Mouse (Mus musculus): ENCODE results near the gene Kalrn.

The Kalrn gene

GRCm38 (mm10) chr16:34512326-34512725, 61.0 kb downstream of the Kalrn start:
- no peak overlapping the region for H3K4me3 ChIP-seq (replicated peaks; ENCODE audit: low read length)
- TF ChIP-seq POU5F1 (IDR thresholded peaks at IDR 0.05; ENCODE audit: borderline replicate concordance, low read length) (no peak), NANOG (IDR thresholded peaks at IDR 0.05; ENCODE audit: borderline replicate concordance, low read length) (no peak), CTCF (conservative IDR thresholded peaks at IDR 0.05; ENCODE audit: low read length) (no peak)
- peaks cover 8% of the 10 kb centered on the region for H3K27me3 ChIP-seq (ENCODE audit: insufficient read depth, low read length)
- no peaks in the 10 kb centered on the region for H3K4me1 ChIP-seq (replicated peaks; ENCODE audit: low read depth, low read length)
- no peaks in the 10 kb centered on the region for H3K36me3 ChIP-seq (ENCODE audit: insufficient read depth, low read length)
- H3K9me3 ChIP-seq (ENCODE audit: low read length), result no peaks in the 10 kb centered on the region

- H3K27me3 ChIP-seq (ENCODE audit: insufficient read depth, low read length), result no peaks in the 10 kb centered on the region
- TF ChIP-seq NANOG (IDR thresholded peaks at IDR 0.05; ENCODE audit: borderline replicate concordance, low read length) (no peak), CTCF (conservative IDR thresholded peaks at IDR 0.05; ENCODE audit: low read length) (no peak), POU5F1 (IDR thresholded peaks at IDR 0.05; ENCODE audit: borderline replicate concordance, low read length) (no peak)
- no peak overlapping the region for H3K4me3 ChIP-seq (replicated peaks; ENCODE audit: low read length)
- no peaks in the 10 kb centered on the region for H3K9me3 ChIP-seq (ENCODE audit: low read length)
- H3K4me1 ChIP-seq (replicated peaks; ENCODE audit: low read depth, low read length), result no peaks in the 10 kb centered on the region
- H3K36me3 ChIP-seq (ENCODE audit: insufficient read depth, low read length), result no peaks in the 10 kb centered on the region
Measured at GRCm38 (mm10) chr16:34508125-34508524, 65.2 kb downstream of the Kalrn start.

GRCm38 (mm10) chr16:34506048-34506447, 67.3 kb downstream of the Kalrn start:
- Histone ChIP-seq H3K4me3 (replicated peaks; ENCODE audit: low read length) (no peak overlapping the region), H3K4me1 (replicated peaks; ENCODE audit: low read depth, low read length) (no peaks in the 10 kb centered on the region), H3K9me3 (ENCODE audit: low read length) (no peaks in the 10 kb centered on the region), H3K36me3 (ENCODE audit: insufficient read depth, low read length) (no peaks in the 10 kb centered on the region), H3K27me3 (ENCODE audit: insufficient read depth, low read length) (no peaks in the 10 kb centered on the region)
- TF ChIP-seq POU5F1 (IDR thresholded peaks at IDR 0.05; ENCODE audit: borderline replicate concordance, low read length), result no peak
- TF ChIP-seq CTCF (conservative IDR thresholded peaks at IDR 0.05; ENCODE audit: low read length), result no peak
- TF ChIP-seq NANOG (IDR thresholded peaks at IDR 0.05; ENCODE audit: borderline replicate concordance, low read length), result no peak

DNA sequence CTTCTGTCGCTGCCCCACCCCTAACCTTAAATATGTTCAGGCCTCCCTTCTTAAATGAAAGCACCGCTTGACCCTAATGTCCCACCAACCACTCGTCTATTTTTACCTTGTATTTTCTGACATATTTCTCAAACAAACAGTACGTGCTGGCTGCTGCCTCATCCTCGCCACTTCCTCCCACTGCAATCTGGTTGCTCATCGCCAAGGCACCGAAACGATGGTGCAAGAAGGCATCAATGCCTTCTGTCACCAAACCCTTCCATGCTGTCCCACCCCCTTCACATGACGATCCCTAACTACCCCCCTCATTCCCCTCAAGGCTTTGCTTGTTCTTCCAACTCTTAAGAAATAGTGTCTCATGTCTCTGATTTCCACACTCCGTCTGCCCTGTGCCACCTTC, 69.1 kb downstream of the Kalrn start:
- TF ChIP-seq POU5F1 (IDR thresholded peaks at IDR 0.05; ENCODE audit: borderline replicate concordance, low read length), result no peak
- no peak for TF ChIP-seq NANOG (IDR thresholded peaks at IDR 0.05; ENCODE audit: borderline replicate concordance, low read length)
- no peak for TF ChIP-seq CTCF (conservative IDR thresholded peaks at IDR 0.05; ENCODE audit: low read length)
- H3K4me1 ChIP-seq (replicated peaks; ENCODE audit: low read depth, low read length), result no peaks in the 10 kb centered on the region
- H3K4me3 ChIP-seq (replicated peaks; ENCODE audit: low read length), result no peak overlapping the region
- H3K27me3 ChIP-seq (ENCODE audit: insufficient read depth, low read length), result no peaks in the 10 kb centered on the region
- no peaks in the 10 kb centered on the region for H3K36me3 ChIP-seq (ENCODE audit: insufficient read depth, low read length)
- H3K9me3 ChIP-seq (ENCODE audit: low read length), result no peaks in the 10 kb centered on the region

DNA sequence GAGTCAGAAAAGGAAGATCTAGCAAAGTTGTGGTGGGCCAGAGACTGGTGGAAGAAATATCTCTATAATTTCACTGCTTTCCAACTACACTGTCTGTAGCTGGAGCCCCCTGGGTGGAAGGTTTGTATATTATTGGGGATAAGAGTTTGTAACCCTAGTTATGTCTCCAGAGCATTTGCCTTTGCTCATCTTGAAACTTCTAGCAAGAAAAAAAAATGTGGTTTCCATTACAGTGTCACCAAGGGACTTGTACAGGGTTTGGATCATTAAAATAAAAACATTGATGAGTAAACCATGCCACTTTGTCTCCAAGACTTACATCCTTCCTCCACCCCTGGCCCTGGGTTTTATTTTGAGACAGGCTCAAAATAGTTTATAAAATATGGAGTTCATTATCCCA, 71.2 kb downstream of the Kalrn start:
- H3K4me1 ChIP-seq (replicated peaks; ENCODE audit: low read depth, low read length), result no peaks in the 10 kb centered on the region
- no peaks in the 10 kb centered on the region for H3K27me3 ChIP-seq (ENCODE audit: insufficient read depth, low read length)
- H3K9me3 ChIP-seq (ENCODE audit: low read length), result no peaks in the 10 kb centered on the region
- H3K36me3 ChIP-seq (ENCODE audit: insufficient read depth, low read length), result no peaks in the 10 kb centered on the region
- no peak for TF ChIP-seq POU5F1 (IDR thresholded peaks at IDR 0.05; ENCODE audit: borderline replicate concordance, low read length)
- TF ChIP-seq CTCF (conservative IDR thresholded peaks at IDR 0.05; ENCODE audit: low read length), result no peak
- TF ChIP-seq NANOG (IDR thresholded peaks at IDR 0.05; ENCODE audit: borderline replicate concordance, low read length), result no peak
- H3K4me3 ChIP-seq (replicated peaks; ENCODE audit: low read length), result no peak overlapping the region

GRCm38 (mm10) chr16:34494741-34495140, 78.6 kb downstream of the Kalrn start:
- H3K4me1 ChIP-seq (replicated peaks; ENCODE audit: low read depth, low read length), result peaks cover 3% of the 10 kb centered on the region; the same call in 1 of the 2 replicates

DNA sequence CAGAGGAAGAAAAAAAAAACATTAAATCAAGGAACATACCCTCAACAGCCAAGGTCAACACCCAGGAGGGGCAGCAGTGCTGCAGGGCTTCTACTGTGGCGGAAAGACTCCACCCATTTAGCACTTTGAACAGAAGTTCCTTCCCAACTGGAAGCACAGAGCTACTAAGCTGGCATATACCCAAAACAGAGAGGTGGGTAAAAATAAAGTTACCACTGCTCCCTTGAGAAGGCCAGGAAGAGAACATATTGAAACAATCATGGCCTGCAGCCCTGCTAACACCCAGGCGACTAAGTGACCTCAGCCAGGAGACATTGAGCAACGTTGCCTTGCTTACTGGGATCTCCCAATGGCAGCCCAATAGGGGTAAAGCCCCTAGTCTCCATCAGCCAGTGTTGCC, 79.4 kb downstream of the Kalrn start:
- H3K4me3 ChIP-seq (replicated peaks; ENCODE audit: low read length), result no peak overlapping the region
- H3K4me1 ChIP-seq (replicated peaks; ENCODE audit: low read depth, low read length), result peaks cover 3% of the 10 kb centered on the region; the same call in 1 of the 2 replicates
- H3K36me3 ChIP-seq (ENCODE audit: insufficient read depth, low read length), result no peaks in the 10 kb centered on the region
- no peak for TF ChIP-seq POU5F1 (IDR thresholded peaks at IDR 0.05; ENCODE audit: borderline replicate concordance, low read length)
- no peak for TF ChIP-seq CTCF (conservative IDR thresholded peaks at IDR 0.05; ENCODE audit: low read length)
- H3K27me3 ChIP-seq (ENCODE audit: insufficient read depth, low read length), result no peaks in the 10 kb centered on the region
- H3K9me3 ChIP-seq (ENCODE audit: low read length), result no peaks in the 10 kb centered on the region

More at GRCm38 (mm10) chr16:34494741-34495140, 78.6 kb downstream of the Kalrn start:
- no peaks in the 10 kb centered on the region for H3K9me3 ChIP-seq (ENCODE audit: low read length)
- no peaks in the 10 kb centered on the region for H3K36me3 ChIP-seq (ENCODE audit: insufficient read depth, low read length)
- no peak overlapping the region for H3K4me3 ChIP-seq (replicated peaks; ENCODE audit: low read length)
- no peak for TF ChIP-seq NANOG (IDR thresholded peaks at IDR 0.05; ENCODE audit: borderline replicate concordance, low read length)
- H3K27me3 ChIP-seq (ENCODE audit: insufficient read depth, low read length), result no peaks in the 10 kb centered on the region

DNA sequence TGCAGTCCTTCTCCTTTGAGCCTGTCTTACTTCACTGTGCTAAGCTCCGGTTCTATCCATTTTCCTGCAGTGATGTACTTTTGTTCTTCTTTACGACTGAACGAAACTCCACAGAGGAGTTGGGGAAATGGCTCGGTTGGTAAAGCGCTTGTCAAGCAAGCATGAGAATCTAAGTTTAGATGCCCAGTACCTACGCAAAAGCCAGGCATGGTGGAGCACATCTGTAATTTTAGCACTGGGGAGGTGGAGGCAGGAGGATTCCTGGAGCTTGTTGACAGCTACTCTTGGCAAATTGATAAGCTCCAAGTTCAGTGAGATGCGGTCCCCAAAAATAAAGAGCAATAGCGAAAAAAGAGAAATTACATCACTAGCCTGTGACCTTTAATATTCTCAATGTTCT, 82.1 kb downstream of the Kalrn start:
- H3K4me3 ChIP-seq (replicated peaks; ENCODE audit: low read length), result no peak overlapping the region
- H3K4me1 ChIP-seq (replicated peaks; ENCODE audit: low read depth, low read length), result peaks cover 3% of the 10 kb centered on the region; the same call in 1 of the 2 replicates
- no peaks in the 10 kb centered on the region for H3K36me3 ChIP-seq (ENCODE audit: insufficient read depth, low read length)
- TF ChIP-seq CTCF (conservative IDR thresholded peaks at IDR 0.05; ENCODE audit: low read length) (no peak), NANOG (IDR thresholded peaks at IDR 0.05; ENCODE audit: borderline replicate concordance, low read length) (no peak), POU5F1 (IDR thresholded peaks at IDR 0.05; ENCODE audit: borderline replicate concordance, low read length) (no peak)
- no peaks in the 10 kb centered on the region for H3K9me3 ChIP-seq (ENCODE audit: low read length)
- H3K27me3 ChIP-seq (ENCODE audit: insufficient read depth, low read length), result no peaks in the 10 kb centered on the region

DNA sequence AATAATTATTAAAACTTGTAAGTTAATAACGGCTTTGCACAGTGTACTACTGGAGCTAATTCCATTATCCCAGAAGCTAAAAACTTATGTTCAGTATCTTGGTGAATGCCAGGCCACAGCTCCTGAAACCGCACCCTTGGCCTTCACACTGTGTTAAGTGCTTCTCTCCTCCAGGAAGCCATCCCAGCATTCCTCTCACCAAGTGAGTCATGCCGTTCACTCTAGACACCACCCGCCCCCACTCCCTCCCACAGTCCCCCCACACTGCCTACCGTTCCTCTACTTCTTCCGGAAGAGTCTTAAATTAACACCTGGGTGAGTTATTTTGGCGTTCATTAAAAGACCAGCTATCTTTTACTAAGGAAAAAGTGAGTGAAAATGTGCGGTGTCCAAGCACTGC, 82.8 kb downstream of the Kalrn start:
- Histone ChIP-seq H3K36me3 (ENCODE audit: insufficient read depth, low read length) (no peaks in the 10 kb centered on the region), H3K9me3 (ENCODE audit: low read length) (no peaks in the 10 kb centered on the region), H3K4me1 (replicated peaks; ENCODE audit: low read depth, low read length) (peaks cover 3% of the 10 kb centered on the region; the same call in 1 of the 2 replicates), H3K4me3 (replicated peaks; ENCODE audit: low read length) (no peak overlapping the region), H3K27me3 (ENCODE audit: insufficient read depth, low read length) (no peaks in the 10 kb centered on the region)
- no peak for TF ChIP-seq CTCF (conservative IDR thresholded peaks at IDR 0.05; ENCODE audit: low read length)
- TF ChIP-seq POU5F1 (IDR thresholded peaks at IDR 0.05; ENCODE audit: borderline replicate concordance, low read length), result no peak
- TF ChIP-seq NANOG (IDR thresholded peaks at IDR 0.05; ENCODE audit: borderline replicate concordance, low read length), result no peak

All from E14TG2a.4 (cell line).